Mouse (Mus musculus): ENCODE results near the gene Sass6.

- TF ChIP-seq CTCF (IDR thresholded peaks at IDR 0.05; ENCODE audit: low read depth) (no peak), EP300 (IDR thresholded peaks at IDR 0.05; ENCODE audit: low read depth) (no peak)
Observed at GRCm38 (mm10) chr3:116648805-116649204, 54.0 kb downstream of the Sass6 start.
